Mouse (Mus musculus) liver, embryonic 11.5 days (tissue): ENCODE results near the gene Glra1. TPM values are rescaled to one million over a fixed set of nuclear protein-coding genes. Genes with fewer than 3 reads are reported as not detected.

Source experiments
- ATAC-seq: fragments of 200-750 bp; cut with Nextera tagmentation; replicated peaks from 2 replicates; pipeline ENCODE4 v1.8.0; 2017; ENCODE audit warnings: moderate number of reproducible peaks, mild to moderate bottlenecking, moderate TSS enrichment, moderate library complexity; ENCODE audit not compliant: low FRiP score
- DNase-seq: peaks from one replicate; pipeline ENCODE4 v3.0.0-alpha.2; 2017; ENCODE audit warnings: low spot score
- H3K27ac ChIP-seq: fragments of 300-500 bp; sonication (generic); 2 replicates; pipeline ENCODE4 v1.5.1; 2014; ENCODE audit warnings: mild to moderate bottlenecking, low read depth, low read length, control low read depth
- H3K27me3 ChIP-seq: fragments of 300-500 bp; sonication (generic); replicated peaks from 2 replicates; pipeline ENCODE4 v1.6.1; 2014; ENCODE audit warnings: low read length, mixed read lengths; ENCODE audit not compliant: control insufficient read depth, insufficient read depth
- H3K36me3 ChIP-seq: fragments of 300-500 bp; sonication (generic); 2 replicates; pipeline ENCODE4 v1.6.1; 2014; ENCODE audit warnings: mild to moderate bottlenecking, low read length, moderate library complexity, mixed read lengths; ENCODE audit not compliant: control insufficient read depth, insufficient read depth
- H3K4me1 ChIP-seq: fragments of 300-500 bp; sonication (generic); replicated peaks from 2 replicates; pipeline ENCODE4 v1.6.1; 2014; ENCODE audit warnings: low read length, mixed read lengths; ENCODE audit not compliant: control insufficient read depth, insufficient read depth
- H3K4me2 ChIP-seq: fragments of 300-500 bp; sonication (generic); 2 replicates; pipeline ENCODE4 v1.6.1; 2014; ENCODE audit warnings: mild to moderate bottlenecking, control low read depth, moderate library complexity
- H3K4me3 ChIP-seq: fragments of 300-500 bp; sonication (generic); 2 replicates; pipeline ENCODE4 v1.5.1; 2014; ENCODE audit warnings: low read depth, low read length, control low read depth
- H3K9ac ChIP-seq: fragments of 300-500 bp; sonication (generic); 2 replicates; pipeline ENCODE4 v1.6.1; 2014; ENCODE audit warnings: low read depth, low read length, control low read depth
- H3K9me3 ChIP-seq: fragments of 300-500 bp; sonication (generic); 2 replicates; pipeline ENCODE4 v1.6.1; 2016; ENCODE audit warnings: low read length, inconsistent platforms, mixed read lengths; ENCODE audit not compliant: control insufficient read depth
- WGBS: fragments of 180-500 bp; shearing (Covaris S2); extraction: QIAGEN DNeasy Blood & Tissue Kit; methylation state at CpG from one replicate; pipeline ENCODE4 v1.1.7; 2014; 5-methylcytosine and 5-hydroxymethylcytosine counted together
- microRNA-seq: library from miRNA; unstranded; fragments of <30 nt; microRNA quantifications from one replicate; pipeline ENCODE4, GENCODE M21; 2017; ENCODE audit warnings: borderline number of aligned reads
- polyA plus RNA-seq: library from polyadenylated mRNA; unstranded; fragments of >200 nt; fragmentation: Nextera tagmentation; extraction: Ambion mirVana; gene quantifications from 2 replicates; pipeline ENCODE4 v1.2.1, GENCODE M21; 2014

Gene Glra1
- polyA plus RNA-seq, 1 experiment from 2014 or later = not detected

DNA sequence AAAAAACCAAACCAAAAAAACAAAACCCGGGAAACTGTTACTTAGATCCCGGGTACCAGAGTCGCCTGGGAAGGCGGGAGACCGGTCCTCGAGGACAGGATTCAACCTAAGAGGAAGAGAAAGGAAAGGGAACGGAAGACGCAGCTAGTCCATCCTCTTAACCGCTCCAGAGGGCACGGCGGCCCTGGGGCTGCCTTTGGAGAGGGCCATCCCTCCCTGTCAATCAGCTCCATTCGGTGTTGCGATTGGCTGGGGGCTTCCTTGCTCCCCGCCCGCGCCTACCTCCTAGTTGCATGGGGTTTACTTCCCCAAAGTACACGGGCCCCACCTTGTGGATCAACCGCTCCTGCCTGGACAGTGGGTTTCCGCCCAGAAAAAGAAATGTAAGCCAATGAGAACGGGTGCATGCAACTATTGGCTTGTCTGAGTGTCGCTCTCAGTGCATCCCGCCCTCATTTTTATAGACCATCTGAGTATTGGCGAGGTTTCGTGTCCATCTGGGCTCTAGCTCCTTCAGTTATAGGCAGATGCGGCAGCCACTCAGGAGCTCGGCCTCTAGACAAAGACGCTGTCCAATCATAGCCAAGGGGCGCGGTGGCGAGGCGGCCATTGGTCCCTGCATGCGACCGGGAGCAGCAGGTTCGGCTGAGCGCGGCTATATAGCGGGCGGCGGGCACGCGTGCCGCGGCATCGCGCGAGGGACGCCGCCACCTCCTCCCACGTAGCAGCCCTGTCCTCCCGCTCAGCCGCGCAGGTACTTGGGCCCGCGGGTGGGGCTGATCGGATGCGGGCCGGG is 138.8 kb downstream of the Glra1 start, which contains the start of gene G3bp1:
G3bp1 (plus strand) TSS at position 638 of the 796 bp plus-strand sequence.
- ATAC-seq (peak; percentile 94), DNase-seq (peak; percentile 98)
- peak within 1 kb of the TSS; percentile 83 for H3K4me3 ChIP-seq
- H3K4me2 ChIP-seq = peak within 1 kb of the TSS; percentile 95
- WGBS = under 1% methylated on average over 57 of the region's 57 CpGs
- no peaks in the 10 kb centered on the region for H3K27me3 ChIP-seq
- peaks cover 27% of the 10 kb centered on the region for H3K4me1 ChIP-seq
- peaks cover 11% of the 10 kb centered on the region; the same call in 1 of the 2 replicates for H3K36me3 ChIP-seq
- H3K27ac ChIP-seq = peak within 1 kb of the TSS; percentile 84
- H3K9me3 ChIP-seq = no peaks in the 10 kb centered on the region
- H3K9ac ChIP-seq = peak within 1 kb of the TSS; percentile 99

DNA sequence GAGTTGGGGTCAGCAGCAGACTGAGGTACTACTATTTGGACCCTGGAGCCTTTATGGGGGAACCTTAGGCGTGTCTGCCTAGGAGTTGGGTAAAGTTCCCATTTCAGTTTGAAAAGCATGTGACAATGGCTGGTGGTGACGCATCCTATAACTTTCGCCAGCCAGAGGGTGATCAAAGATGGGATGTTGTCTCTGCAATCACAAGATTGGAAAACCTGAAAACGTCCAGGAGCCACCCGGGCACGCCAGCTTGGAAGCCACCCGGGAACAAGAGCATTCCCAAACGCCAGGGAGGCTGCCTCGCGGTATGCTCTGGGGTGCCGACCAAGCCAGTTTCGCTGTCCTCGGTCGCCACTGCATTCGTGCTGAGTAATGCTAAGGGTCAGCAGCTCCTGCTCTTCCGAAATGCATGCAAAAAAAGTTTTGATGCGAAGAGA is 139.4 kb downstream of the Glra1 start:
- Histone ChIP-seq H3K9me3 (no peaks in the 10 kb centered on the region), H3K36me3 (peaks cover 8% of the 10 kb centered on the region; the same call in 1 of the 2 replicates), H3K4me2 (peak overlapping the region; percentile 90), H3K27me3 (no peaks in the 10 kb centered on the region), H3K9ac (peak overlapping the region; percentile 85), H3K4me3 (peak overlapping the region; percentile 83), H3K4me1 (peaks cover 23% of the 10 kb centered on the region), H3K27ac (peak overlapping the region; percentile 84)
- 2% methylated on average over 17 of the region's 17 CpGs for WGBS
- ATAC-seq = peak; percentile 16; the same call in 1 of the 2 replicates
- DNase-seq = no peak

DNA sequence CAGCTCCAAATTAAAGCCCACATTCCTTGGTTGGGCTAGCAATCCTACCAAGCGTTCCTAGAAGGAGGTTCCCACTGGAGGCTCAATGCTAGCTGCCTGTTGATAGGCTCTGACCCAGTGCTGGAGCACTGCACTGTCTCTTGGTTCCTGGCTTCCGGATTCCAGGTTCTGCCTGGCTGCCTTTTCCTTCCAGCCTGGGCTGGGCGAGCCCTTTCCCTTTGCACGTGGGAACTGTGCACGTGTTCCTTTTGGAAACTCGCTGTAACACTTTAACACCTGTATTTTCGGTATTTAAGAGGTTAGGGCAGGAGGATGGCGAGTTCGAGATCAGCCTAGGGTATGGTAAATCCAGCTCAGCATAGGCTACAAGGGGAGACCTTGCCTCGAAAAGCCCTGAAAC is 140.0 kb downstream of the Glra1 start:
- H3K4me2 ChIP-seq = peak overlapping the region; percentile 90
- peaks cover 17% of the 10 kb centered on the region for H3K4me1 ChIP-seq
- peak overlapping the region; percentile 84 for H3K27ac ChIP-seq
- H3K9ac ChIP-seq = peak overlapping the region; percentile 85
- H3K4me3 ChIP-seq = peak overlapping the region; percentile 83
- DNase-seq (no peak), ATAC-seq (no peak)
- 64% methylated on average over 10 of the region's 10 CpGs for WGBS
- peaks cover 6% of the 10 kb centered on the region; the same call in 1 of the 2 replicates for H3K36me3 ChIP-seq
- no peaks in the 10 kb centered on the region for H3K9me3 ChIP-seq
- no peaks in the 10 kb centered on the region for H3K27me3 ChIP-seq

DNA sequence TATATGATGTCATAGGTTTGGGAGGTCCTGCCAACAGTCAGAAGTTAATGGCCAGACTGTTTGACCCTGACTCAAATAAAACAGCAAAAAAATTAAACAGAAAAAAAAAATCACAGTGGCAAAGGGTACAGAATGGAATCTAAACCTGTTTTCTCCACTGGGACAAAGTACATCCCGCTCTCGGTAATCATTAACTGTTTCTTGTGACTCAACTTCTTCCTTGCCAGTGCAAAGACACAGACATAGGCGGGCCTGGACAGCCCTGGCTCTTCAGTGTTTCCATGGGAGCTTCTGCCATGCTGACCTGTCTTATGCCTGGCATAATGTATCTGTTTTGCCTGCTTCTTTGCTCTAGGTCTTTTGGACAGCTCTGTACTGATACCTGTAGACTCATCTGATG is 142.8 kb downstream of the Glra1 start:
- H3K36me3 ChIP-seq = no peaks in the 10 kb centered on the region
- no peak overlapping the region for H3K4me2 ChIP-seq
- ATAC-seq = no peak
- H3K4me1 ChIP-seq = peaks cover 14% of the 10 kb centered on the region
- WGBS = 66% methylated on average over 3 of the region's 3 CpGs
- H3K4me3 ChIP-seq = no peak overlapping the region
- H3K27ac ChIP-seq = no peak overlapping the region
- no peaks in the 10 kb centered on the region for H3K27me3 ChIP-seq
- no peak overlapping the region for H3K9ac ChIP-seq
- no peaks in the 10 kb centered on the region for H3K9me3 ChIP-seq
- no peak for DNase-seq

DNA sequence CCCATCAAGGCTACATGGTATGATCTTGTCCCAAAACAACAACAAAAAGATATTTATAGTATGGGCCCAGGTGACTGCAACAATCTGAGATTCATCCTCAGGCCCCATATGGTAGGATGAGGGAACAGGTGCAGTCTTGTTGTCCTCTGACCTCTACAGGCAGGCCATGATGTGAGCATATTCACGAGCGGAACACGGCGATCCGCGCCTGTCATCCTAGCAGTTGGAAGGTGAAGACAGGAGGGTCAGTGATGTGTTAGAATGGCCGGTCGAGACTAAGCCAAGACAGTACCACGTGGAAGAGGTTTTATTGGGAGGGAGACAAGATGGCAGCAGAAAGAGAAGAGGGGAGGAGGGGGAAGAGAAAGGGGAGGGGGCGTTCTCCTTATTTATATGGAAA is 143.3 kb downstream of the Glra1 start:
- DNase-seq (no peak), ATAC-seq (no peak)
- H3K9ac ChIP-seq = no peak overlapping the region
- no peaks in the 10 kb centered on the region for H3K36me3 ChIP-seq
- 81% methylated on average over 10 of the region's 10 CpGs for WGBS
- no peak overlapping the region for H3K4me2 ChIP-seq
- no peaks in the 10 kb centered on the region for H3K9me3 ChIP-seq
- no peak overlapping the region for H3K4me3 ChIP-seq
- H3K27me3 ChIP-seq = no peaks in the 10 kb centered on the region
- no peak overlapping the region for H3K27ac ChIP-seq
- peaks cover 19% of the 10 kb centered on the region for H3K4me1 ChIP-seq

Small RNA genes within 50 kb of the gene (microRNA-seq; reads per million reads assigned to microRNA genes)
- not detected for gene Mir7652

Other genes starting within 250 kb of the Glra1 start
- 300 and 334 TPM in 2 replicates for gene Sparc, start 185.0 kb downstream of the Glra1 start, polyA plus RNA-seq
- gene Atox1, start 147.0 kb downstream of the Glra1 start, polyA plus RNA-seq = 243 and 270 TPM in 2 replicates
- gene G3bp1, start 138.5 kb downstream of the Glra1 start, polyA plus RNA-seq = 204 and 223 TPM in 2 replicates